Mouse (Mus musculus) forebrain, embryonic 10.5 days (tissue): ENCODE results near the gene Aff3. TPM values are rescaled to one million over a fixed set of nuclear protein-coding genes. Genes with fewer than 3 reads are reported as not detected.
A peak's percentile ranks its signal among the peaks of the same experiment; 100 is the strongest.

Experiments
- DNase-seq: peaks from one replicate; pipeline ENCODE4 v3.0.0-alpha.2; 2017; ENCODE audit warnings: low spot score; ENCODE audit errors: extremely low spot score
- H3K27ac ChIP-seq: fragments of 300-500 bp; sonication (generic); 2 replicates; pipeline ENCODE4 v1.5.1; 2016; ENCODE audit warnings: mild to moderate bottlenecking
- H3K27me3 ChIP-seq: fragments of 300-500 bp; sonication (generic); 2 replicates; pipeline ENCODE4 v1.6.1; 2016; ENCODE audit warnings: mild to moderate bottlenecking; ENCODE audit not compliant: poor library complexity, severe bottlenecking
- H3K36me3 ChIP-seq: fragments of 300-500 bp; sonication (generic); replicated peaks from 2 replicates; pipeline ENCODE4 v1.6.1; 2016; ENCODE audit warnings: mild to moderate bottlenecking, moderate library complexity
- H3K4me1 ChIP-seq: fragments of 300-500 bp; sonication (generic); 2 replicates; pipeline ENCODE4 v1.6.1; 2016
- H3K4me3 ChIP-seq: fragments of 300-500 bp; sonication (generic); 2 replicates; pipeline ENCODE4 v1.5.1; 2016; ENCODE audit warnings: mild to moderate bottlenecking, moderate library complexity
- H3K9me3 ChIP-seq: fragments of 300-500 bp; sonication (generic); 2 replicates; pipeline ENCODE4 v1.6.1; 2016; ENCODE audit warnings: mild to moderate bottlenecking, moderate library complexity
- WGBS: fragments of 180-500 bp; shearing (Covaris S2); methylation state at CpG from one replicate; pipeline ENCODE4 v1.1.7; 2016; 5-methylcytosine and 5-hydroxymethylcytosine counted together
- polyA plus RNA-seq: library from polyadenylated mRNA; unstranded; fragments of >200 nt; fragmentation: Nextera tagmentation; extraction: Ambion mirVana; gene quantifications from 2 replicates; pipeline ENCODE4 v1.2.1, GENCODE M21; 2016

Gene Aff3
- polyA plus RNA-seq, 1 experiment from 2014 or later = 3.5 TPM

DNA sequence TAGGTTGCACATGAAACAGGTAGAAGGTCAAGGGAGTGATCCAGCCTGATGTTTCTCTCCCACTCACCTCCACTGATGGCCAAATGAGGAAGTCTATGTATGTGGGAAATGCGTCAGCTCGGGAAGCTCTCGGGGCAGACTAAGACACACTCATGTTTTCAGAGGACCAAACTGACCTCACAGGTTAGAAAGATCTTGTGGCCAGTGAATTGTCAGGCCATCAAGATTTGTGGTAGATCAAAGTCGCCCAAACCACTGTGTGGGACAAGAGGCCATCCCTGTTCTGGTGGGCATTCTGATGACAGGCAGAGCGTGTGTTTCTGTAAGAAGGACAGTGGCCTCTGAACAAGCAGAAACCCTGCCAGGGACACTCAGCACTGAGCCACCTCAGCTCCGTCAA, 175.0 kb downstream of the Aff3 start:
- Histone ChIP-seq H3K27ac (no peak overlapping the region), H3K4me3 (no peak overlapping the region), H3K36me3 (no peaks in the 10 kb centered on the region), H3K4me1 (no peaks in the 10 kb centered on the region), H3K27me3 (no peaks in the 10 kb centered on the region), H3K9me3 (no peaks in the 10 kb centered on the region)
- DNase-seq = no peak
- WGBS = 88% methylated on average over 6 of the region's 6 CpGs

DNA sequence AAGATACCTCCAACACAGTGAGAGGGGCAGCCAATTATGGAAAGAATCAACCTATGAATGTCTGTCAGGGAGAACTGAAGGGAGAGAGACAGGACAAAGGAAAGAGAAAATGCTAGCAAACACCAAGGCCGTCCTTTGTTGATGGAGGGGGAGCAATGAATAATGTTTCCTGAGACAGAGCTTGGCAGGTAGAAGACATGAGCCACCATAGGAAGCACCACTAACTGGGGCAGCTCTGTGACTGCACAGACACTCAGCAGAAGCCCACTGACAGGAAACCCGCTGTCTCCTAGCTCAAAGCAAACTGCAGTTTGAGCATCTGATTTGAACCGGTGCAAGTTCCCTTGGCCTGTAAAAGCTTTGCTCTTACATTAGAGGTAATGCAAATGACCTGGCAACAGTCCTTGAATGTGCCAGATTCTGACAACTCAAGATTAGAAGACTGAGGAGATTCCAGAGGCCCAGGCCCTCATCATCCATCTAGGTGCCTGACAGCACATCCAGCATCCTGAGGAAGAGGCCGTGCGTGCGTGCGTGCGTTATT, 176.0 kb downstream of the Aff3 start:
- no peaks in the 10 kb centered on the region for H3K36me3 ChIP-seq
- no peak overlapping the region for H3K4me3 ChIP-seq
- H3K9me3 ChIP-seq = no peaks in the 10 kb centered on the region
- 89% methylated on average over 8 of the region's 8 CpGs for WGBS
- no peak for DNase-seq
- no peak overlapping the region; the same call in 1 of the 2 replicates for H3K27ac ChIP-seq
- no peaks in the 10 kb centered on the region for H3K27me3 ChIP-seq
- H3K4me1 ChIP-seq = no peaks in the 10 kb centered on the region

DNA sequence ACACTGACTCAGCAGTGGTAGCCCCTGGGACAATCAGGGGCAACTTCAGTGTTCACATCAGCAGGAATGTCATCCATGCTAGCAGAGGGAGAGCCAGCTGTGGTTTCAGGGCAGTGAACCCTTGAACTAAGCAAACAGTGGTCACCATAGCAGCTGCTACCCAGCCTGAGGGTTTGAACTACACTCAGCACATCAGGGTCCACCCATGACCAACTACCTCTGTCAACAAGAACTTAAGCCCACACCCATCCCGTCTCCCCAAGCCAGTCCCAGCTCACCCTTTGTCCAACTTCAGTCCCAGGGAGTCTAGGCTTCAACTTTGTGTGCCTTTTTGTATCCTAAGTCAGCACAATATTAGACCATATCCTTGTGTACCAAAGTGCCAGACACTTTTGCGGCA, 176.9 kb downstream of the Aff3 start:
- WGBS = 90% methylated on average over 2 of the region's 2 CpGs
- Histone ChIP-seq H3K9me3 (no peaks in the 10 kb centered on the region), H3K4me3 (no peak overlapping the region), H3K27ac (no peak overlapping the region), H3K4me1 (no peaks in the 10 kb centered on the region), H3K36me3 (no peaks in the 10 kb centered on the region), H3K27me3 (no peaks in the 10 kb centered on the region)
- no peak for DNase-seq

DNA sequence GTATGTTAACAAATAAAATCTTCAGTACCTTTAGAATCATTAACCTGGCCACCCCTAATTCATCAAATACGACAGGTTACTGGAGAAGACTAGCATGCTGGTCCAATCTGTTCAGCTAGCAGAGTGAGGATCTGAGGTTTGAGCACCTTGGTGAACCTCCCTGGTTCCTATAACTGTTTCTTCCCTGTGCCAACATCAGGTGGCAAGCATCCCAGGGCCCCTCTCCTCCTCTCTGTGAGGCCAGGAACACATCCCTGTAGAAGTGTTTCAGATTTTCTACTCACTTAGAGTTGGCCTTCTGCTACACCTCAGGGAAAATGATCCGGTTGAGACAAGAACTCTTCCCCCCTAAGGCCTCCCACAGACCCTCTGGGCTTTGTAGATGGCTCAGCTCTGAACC, 181.6 kb downstream of the Aff3 start:
- Histone ChIP-seq H3K27me3 (no peaks in the 10 kb centered on the region), H3K27ac (no peak overlapping the region), H3K4me1 (peaks cover 3% of the 10 kb centered on the region), H3K36me3 (no peaks in the 10 kb centered on the region), H3K9me3 (no peaks in the 10 kb centered on the region), H3K4me3 (no peak overlapping the region)
- DNase-seq = no peak
- 82% methylated on average over 2 of the region's 2 CpGs for WGBS

DNA sequence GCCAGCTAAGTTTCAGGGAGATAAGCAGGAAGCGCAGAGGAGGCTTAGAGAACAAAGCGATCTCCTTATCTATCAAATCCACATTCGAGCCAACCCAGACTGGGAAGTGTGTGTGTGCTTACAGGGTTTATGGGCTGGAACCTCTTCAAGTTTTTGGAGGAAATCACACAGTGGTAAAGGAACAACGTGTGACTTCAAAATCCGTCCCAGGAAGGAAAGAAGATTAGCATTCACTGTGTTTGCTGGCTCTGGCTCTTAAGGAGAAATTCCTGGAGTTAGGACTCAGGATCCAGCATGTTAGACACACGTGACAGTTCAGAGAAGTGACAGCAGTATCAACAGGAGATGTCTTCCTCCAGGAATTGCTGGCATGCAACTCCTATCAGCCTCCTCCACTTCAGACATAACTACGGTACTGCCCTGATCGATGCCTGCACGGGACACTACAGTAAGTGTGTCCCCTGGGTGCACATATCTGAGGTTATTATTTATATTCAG, 186.5 kb downstream of the Aff3 start:
- Histone ChIP-seq H3K4me3 (no peak overlapping the region), H3K9me3 (no peaks in the 10 kb centered on the region), H3K4me1 (peaks cover 7% of the 10 kb centered on the region), H3K36me3 (no peaks in the 10 kb centered on the region), H3K27me3 (no peaks in the 10 kb centered on the region), H3K27ac (no peak overlapping the region)
- no peak for DNase-seq
- WGBS = 76% methylated on average over 9 of the region's 9 CpGs

DNA sequence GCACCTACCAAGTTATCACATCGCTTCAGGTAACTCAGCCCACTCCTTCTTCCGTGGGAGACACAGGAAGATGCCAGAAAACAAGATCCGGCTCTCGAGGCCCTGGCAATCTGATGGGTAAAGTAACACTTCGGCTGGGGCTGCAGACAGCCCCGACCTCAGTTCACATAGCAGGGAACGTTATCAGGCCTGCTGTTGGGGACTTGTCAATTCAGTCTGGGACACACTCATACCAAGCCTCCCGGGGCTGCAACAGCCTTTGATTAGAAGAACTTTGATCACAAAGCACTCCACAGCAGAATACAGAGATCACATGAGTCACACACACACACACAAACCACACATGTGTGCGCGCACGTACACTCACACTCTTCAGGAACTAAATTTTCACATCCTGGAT, 193.9 kb downstream of the Aff3 start:
- DNase-seq = no peak
- H3K36me3 ChIP-seq = no peaks in the 10 kb centered on the region
- no peak overlapping the region for H3K4me3 ChIP-seq
- WGBS = 80% methylated on average over 11 of the region's 11 CpGs
- H3K27ac ChIP-seq = no peak overlapping the region
- peaks cover 6% of the 10 kb centered on the region for H3K4me1 ChIP-seq
- no peaks in the 10 kb centered on the region for H3K27me3 ChIP-seq
- H3K9me3 ChIP-seq = no peaks in the 10 kb centered on the region

DNA sequence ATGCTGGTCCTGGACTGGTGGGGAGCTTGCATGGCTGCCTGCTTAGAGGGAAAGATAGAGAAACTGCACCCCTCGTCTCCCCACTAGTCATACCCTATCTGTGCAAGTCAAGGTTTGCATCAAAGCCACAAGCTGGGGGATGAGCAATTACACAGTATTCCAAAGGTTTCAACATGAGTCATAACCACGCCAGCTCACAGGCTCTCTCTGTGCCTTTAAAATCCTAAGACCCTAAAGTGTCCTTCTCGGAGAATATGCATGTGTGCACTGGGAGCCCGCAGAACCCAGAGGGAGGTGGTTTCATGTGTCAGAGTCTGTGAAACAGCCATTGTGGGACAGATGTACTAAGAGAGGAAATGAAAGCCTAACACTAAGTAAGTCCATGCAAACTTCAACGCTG, 194.6 kb downstream of the Aff3 start:
- no peak for DNase-seq
- peaks cover 6% of the 10 kb centered on the region for H3K4me1 ChIP-seq
- no peaks in the 10 kb centered on the region for H3K27me3 ChIP-seq
- WGBS = 79% methylated on average over 5 of the region's 5 CpGs
- no peaks in the 10 kb centered on the region for H3K36me3 ChIP-seq
- H3K9me3 ChIP-seq = no peaks in the 10 kb centered on the region
- H3K4me3 ChIP-seq = no peak overlapping the region
- no peak overlapping the region for H3K27ac ChIP-seq

DNA sequence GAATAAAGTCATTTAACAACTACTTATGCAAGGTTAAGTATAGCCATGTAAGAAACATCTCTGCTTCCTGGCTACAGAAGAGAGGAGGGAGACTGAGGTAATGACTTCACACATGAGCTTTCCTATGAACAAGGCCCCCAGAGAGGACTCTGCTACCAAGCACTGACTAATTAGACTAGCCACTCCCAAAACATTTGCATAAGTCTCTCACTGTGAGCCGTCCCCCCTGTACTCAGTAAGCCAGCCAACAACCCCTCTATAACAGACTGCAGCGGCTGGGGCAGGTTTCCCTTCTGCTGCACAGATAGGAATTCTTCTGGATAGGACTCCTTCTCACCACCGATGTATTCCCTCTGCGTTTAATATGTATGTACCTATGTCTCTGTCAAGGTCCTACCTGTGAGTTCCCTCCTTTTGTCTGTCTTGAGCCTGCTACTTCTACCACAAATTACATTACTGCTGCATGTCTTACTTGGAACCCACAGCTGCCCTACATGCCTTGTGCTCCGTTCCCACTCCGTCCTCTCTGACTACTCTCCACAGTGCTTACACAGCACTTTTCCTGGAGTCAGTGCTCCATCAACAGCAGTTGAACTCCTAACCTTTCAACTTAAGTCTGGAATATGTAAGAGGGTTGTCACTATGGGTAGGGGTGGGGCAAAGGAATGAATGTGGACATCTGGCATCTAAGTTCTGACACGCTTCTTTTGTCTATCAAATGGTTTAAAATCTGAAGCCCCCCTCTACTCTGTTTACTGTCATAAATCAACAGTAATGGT, 197.3 kb downstream of the Aff3 start:
- WGBS = 60% methylated on average over 7 of the region's 7 CpGs
- DNase-seq = no peak
- no peaks in the 10 kb centered on the region for H3K9me3 ChIP-seq

DNA sequence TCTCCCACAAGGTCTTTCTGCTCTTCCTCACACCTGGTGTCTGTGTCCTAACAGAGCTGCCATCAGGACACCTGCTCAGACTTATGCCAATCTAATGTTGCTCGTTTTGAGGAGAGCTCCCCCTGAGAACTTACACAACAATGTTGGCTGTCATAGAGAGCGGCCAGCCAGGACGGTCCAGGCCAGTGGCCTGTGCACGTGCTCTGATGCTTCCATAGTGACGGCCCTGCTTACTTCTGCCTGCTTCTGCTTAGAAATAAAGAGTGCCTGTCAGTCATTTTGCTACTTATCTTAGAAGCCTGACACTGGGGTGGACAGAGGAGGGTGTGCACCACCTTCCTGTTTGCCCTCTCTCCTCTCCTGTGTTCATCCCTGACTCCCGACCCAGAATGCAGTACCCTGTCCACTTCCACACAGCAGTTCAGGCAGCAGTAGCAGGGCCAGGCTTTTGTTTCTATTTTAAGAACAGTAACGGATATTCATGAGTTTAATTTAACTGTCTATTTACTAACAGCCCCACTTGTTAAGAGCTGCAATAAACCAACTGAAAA, 208.0 kb downstream of the Aff3 start:
- no peak overlapping the region for H3K4me3 ChIP-seq
- H3K36me3 ChIP-seq = no peaks in the 10 kb centered on the region
- H3K27me3 ChIP-seq = no peaks in the 10 kb centered on the region
- peaks cover 15% of the 10 kb centered on the region for H3K4me1 ChIP-seq
- WGBS = 81% methylated on average over 7 of the region's 7 CpGs
- H3K9me3 ChIP-seq = no peaks in the 10 kb centered on the region
- no peak overlapping the region for H3K27ac ChIP-seq
- no peak for DNase-seq

More for the DNA sequence above, 197.3 kb downstream of the Aff3 start:
- Histone ChIP-seq H3K4me3 (no peak overlapping the region), H3K27ac (no peak overlapping the region), H3K36me3 (no peaks in the 10 kb centered on the region), H3K4me1 (peaks cover 6% of the 10 kb centered on the region), H3K27me3 (no peaks in the 10 kb centered on the region)

DNA sequence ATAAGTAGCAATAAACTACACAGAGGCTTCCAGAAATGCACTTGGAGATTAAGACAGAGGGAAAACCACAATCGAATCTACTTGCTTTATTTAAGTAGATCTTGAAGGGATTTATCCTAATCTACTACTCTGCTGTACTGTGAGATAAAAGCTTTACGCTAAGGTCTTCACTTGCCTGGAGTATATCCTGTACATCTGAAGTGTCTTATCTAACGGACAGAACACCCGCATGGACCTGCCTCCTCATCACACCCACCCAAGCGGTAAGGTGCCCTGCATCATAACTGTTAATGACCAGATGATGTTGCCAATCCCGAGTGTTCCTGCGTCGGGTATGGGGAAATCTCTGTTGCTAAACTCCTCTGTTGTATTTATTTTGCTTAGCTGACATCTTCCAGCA, 209.8 kb downstream of the Aff3 start:
- Histone ChIP-seq H3K9me3 (no peaks in the 10 kb centered on the region), H3K27ac (no peak overlapping the region), H3K4me3 (no peak overlapping the region), H3K4me1 (peaks cover 16% of the 10 kb centered on the region), H3K36me3 (no peaks in the 10 kb centered on the region), H3K27me3 (no peaks in the 10 kb centered on the region)
- 93% methylated on average over 8 of the region's 8 CpGs for WGBS
- DNase-seq = no peak

DNA sequence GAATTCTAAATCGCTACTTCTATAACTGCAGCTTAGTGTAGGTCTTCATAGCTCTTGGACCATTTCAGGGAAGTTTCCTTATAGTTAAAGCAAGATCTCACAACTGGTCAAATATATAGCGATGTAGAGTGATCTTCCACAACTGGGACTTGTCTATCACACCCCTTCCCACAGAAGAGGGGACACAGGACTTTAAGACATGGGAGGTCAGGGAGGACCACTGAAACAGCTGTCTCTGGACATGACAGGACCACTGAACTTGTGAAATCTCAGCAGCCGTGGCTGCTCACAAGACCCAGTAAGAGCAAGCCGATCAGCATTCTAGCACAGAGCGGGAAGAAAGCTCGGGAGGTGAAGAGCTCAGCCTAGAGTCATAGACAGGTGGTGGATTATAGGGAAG, 213.4 kb downstream of the Aff3 start:
- Histone ChIP-seq H3K4me1 (peaks cover 34% of the 10 kb centered on the region), H3K4me3 (no peak overlapping the region), H3K27me3 (no peaks in the 10 kb centered on the region), H3K36me3 (no peaks in the 10 kb centered on the region), H3K27ac (no peak overlapping the region), H3K9me3 (no peaks in the 10 kb centered on the region)
- 96% methylated on average over 6 of the region's 6 CpGs for WGBS
- no peak for DNase-seq

DNA sequence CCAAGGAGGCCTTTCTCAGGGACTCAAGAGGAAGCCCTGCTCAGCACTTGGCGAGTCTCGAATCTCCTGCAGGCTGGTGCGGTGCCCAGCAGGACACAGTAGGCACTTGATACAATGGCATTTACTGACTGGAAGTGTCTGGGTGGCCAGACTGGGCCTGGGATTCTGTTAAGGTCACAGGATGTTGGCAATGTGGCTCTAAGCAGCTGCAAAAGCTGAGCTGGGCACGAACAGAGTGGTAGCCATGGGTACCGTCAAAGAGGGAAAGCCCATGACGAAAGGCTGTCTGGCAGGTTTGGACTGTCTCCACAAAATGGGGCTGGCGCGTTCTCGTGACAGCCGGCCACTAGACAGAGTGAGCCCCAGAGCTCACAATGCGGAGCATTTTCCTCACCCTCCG, 214.1 kb downstream of the Aff3 start:
- Histone ChIP-seq H3K9me3 (no peaks in the 10 kb centered on the region), H3K36me3 (no peaks in the 10 kb centered on the region), H3K4me3 (no peak overlapping the region), H3K27ac (peak overlapping the region; percentile 12; the same call in 1 of the 2 replicates), H3K27me3 (no peaks in the 10 kb centered on the region), H3K4me1 (peaks cover 38% of the 10 kb centered on the region)
- DNase-seq = no peak
- 93% methylated on average over 12 of the region's 12 CpGs for WGBS

DNA sequence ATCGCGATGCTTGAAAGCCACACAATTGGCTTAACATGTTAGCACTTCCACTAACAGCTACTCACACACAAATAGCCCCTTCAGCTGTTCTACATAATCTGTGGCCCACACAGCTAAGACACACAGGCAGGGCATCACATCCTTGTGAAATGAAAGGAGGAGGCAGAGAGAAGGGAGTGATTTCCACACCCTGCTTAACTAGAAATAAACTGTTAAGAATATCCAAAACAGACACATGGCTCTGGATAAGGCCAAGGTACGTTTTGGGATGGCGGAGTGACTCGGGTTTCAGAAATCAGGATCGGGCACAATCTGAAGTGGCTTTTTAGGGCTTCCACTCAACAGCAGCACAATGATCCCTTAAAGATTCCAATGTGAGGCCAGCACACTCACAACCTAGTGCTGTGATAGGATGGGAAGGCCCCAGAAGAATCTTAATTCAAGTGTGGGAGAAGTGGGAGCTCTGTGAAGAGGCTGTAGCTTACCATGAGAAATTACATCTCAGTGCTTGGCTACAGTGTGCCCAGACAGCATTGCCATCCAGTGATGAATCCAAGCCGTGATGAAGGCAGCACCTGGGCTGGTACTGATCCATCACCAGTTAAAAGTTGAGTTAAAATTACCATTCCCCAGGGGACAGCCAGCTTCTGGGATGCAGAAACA, 214.8 kb downstream of the Aff3 start:
- H3K4me3 ChIP-seq = no peak overlapping the region
- H3K36me3 ChIP-seq = no peaks in the 10 kb centered on the region
- no peak for DNase-seq
- H3K9me3 ChIP-seq = no peaks in the 10 kb centered on the region
- peak overlapping the region; percentile 12; the same call in 1 of the 2 replicates for H3K27ac ChIP-seq
- peaks cover 38% of the 10 kb centered on the region for H3K4me1 ChIP-seq
- WGBS = 79% methylated on average over 7 of the region's 7 CpGs
- H3K27me3 ChIP-seq = no peaks in the 10 kb centered on the region
